Mouse (Mus musculus) heart, postnatal 25 days (tissue): ENCODE data around the gene Akap2. TPM values are rescaled to one million over a fixed set of nuclear protein-coding genes. Genes with fewer than 3 reads are reported as not detected.

Source experiments
- DNase-seq: peaks from one replicate; pipeline ENCODE4 v3.0.0; 2022; ENCODE audit warnings: low spot score
- intact Hi-C: fragments of 180-260 bp; cut with DNase I; formaldehyde crosslinking; loops from one replicate; pipeline ENCODE4 v1.15.1; 2025
- total RNA-seq, 2 experiments: library from RNA; stranded (reverse); gene quantifications; 2 replicates each; pipeline ENCODE4 v1.2.3; 2021

Akap2 gene
- total RNA-seq, 2 experiments from 2014 or later = 84.4 to 96.1 TPM

DNA sequence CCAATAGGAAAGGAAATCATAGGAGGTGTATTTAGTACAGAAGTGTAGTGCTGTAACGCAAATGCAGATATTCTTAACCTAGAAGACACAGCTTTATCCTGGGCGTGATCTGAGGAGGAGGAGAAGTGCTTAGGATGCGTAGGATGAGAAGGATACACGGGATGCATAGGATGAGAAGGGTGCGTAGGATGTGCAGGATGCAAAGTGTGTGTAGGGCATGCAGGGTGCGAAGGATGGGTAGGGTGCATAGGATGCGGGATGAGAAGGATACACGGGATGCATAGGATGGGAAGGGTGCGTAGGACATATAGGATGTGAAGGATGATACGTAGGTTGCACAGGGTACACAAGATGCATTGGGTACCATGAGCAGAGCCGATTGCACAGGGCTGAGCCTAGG lies 20.5 kb upstream of the Akap2 start:
- intact Hi-C loops = no loop called here
- no peak for DNase-seq

- intact Hi-C loops = no loop called here
- DNase-seq = no peak
These were observed 19.4 kb upstream of the Akap2 start for GRCm38 (mm10) chr4:57697918-57698611.

- DNase-seq = no peak
These were observed 15.9 kb upstream of the Akap2 start for GRCm38 (mm10) chr4:57701576-57701975.

DNA sequence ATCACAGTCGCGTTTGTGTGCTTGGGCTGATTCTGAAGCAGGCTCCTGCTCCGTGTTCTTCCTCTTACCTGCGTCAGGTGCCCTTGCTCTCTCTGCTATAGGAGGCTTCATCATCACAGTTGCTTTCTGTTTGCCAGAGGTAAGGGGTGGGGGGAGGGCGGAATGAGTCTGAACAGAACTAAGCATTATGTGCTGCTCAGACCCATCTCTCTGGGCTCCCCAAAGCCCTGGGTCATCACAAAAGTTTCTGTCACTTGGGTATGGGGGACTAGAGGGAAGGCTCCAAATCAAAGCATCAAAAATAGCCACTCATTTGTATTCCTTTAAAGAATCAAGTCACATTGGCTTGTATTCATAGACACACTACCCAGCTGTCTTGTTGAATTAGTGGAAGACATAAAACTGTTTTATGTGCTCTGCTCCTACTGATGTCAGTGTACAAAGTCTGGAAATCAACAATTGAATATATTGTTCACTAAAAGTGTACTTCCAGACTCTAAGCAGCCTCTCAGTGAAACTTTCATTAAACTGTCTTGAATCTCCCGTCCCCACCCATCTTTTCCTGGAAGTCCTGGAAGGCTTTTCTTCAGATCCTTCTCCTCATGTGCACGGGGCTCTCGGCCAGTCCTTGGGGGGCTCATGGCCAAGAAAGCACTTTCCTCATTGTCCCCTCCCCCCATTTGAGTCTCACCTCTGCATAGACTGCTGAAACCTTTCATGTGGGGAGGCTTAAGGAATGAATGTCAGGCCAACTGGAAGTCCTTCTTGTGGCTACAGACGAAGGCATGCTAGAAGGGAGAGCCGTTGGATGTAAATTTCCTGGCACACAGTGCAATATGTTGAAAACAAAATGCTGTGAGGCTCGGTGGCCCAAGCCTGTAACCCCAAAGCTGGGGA lies 13.6 kb upstream of the Akap2 start:
- intact Hi-C loops = no loop called here
- DNase-seq = no peak

More at GRCm38 (mm10) chr4:57701576-57701975, 15.9 kb upstream of the Akap2 start:
- intact Hi-C loops = no loop called here

DNA sequence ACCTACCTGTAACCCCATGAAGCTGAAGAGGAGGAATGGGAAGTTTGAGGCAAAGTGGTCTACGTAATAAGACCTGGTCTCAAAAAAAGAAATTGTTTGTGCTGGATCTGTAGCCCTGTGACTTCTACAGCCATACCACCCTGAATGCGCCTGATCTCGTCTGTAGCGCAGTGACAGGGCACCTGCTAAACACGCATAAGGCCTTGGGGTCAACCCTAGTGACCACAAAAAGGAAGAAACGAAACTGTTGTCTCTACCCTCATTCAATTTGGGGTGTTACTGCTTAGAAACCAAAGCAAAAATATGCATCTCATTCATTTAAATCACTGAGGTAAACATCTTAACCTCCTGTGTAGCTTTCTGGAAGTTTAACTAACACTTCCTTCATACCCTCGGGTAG lies 12.9 kb upstream of the Akap2 start:
- no peak for DNase-seq
- intact Hi-C loops = no loop called here

DNA sequence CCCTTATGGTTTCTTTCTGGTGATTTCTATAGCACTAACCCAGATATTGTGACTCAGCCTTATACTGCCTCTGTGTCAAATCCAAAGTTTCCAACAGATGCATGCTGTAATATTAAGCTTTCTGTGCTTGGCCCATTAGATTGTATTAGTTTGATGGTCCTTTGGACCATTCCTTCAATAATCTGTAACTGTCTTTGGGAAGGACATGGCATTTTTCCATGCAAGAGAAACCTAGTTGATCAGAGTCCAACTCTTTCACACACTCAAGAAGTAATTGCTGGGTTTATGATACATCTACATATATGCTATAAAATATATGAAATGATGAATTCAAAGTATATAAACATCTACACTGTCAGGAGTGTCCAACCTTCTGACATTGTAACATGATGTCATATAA lies 1.6 kb upstream of the Akap2 start:
- intact Hi-C loops = no loop called here
- no peak for DNase-seq

DNA sequence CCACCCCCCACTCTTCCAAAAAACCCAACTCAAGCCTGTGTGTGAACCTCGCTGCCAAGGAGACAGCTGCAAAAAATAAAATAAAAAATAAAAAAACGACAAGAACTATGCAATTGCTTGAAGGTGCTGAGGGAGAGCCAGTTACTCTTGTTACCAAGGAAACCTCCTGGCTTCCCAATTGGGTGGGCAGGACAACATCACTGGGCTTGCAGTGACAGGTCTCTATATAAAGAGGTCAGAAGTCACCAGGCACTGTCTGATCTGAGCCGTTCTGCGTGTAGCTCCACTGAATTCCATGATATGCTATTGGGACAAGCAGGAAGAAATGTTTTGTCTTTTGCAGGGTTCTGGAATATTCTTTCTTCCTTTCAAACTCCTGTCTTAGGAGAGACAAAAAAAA lies 722 bp upstream of the Akap2 start:
- intact Hi-C loops = no loop called here
- DNase-seq = no peak

DNA sequence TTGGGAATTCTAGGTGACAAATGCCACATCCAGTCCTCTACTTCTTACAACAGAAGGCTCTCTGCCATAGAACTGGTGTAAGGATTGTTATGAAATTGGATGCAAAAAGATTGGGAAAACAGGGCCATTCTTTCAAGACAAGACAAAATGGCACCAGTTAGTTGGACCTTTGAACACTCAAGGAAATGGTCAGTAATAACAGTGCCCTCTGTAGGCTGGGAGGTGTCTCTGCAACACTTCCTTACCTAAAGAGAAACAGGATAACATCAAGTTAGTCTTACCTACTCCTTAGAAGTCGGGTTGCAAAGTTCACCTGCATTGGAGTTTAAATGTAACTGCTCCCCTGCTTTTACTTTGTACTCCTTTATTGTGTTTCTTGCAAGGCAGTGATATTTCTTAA lies 1.9 kb downstream of the Akap2 start:
- intact Hi-C loops = no loop called here
- DNase-seq = no peak

GRCm38 (mm10) chr4:57720869-57721361 lies 3.5 kb downstream of the Akap2 start:
- intact Hi-C loops = no loop called here

DNA sequence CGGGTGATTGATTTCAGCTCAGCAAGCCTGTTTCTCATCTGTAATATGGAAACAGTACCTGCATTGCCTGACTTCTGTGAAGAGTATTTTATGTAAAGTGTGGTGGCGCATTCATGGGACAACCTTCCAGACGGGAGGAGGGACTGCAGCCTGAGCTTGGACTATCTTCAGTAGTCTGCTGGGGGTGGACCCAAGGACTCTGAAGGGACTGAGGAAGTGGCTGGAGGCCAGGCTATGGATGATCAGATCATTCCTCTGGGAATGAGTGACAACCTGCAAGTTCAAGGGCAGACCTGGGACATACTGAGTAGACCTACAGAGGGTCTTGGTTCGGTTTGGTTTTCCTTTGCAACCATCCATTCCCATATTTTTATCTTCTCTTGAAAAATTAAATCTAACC lies 4.8 kb downstream of the Akap2 start:
- intact Hi-C loops = no loop called here
- no peak for DNase-seq

More at GRCm38 (mm10) chr4:57720869-57721361, 3.5 kb downstream of the Akap2 start:
- no peak for DNase-seq

DNA sequence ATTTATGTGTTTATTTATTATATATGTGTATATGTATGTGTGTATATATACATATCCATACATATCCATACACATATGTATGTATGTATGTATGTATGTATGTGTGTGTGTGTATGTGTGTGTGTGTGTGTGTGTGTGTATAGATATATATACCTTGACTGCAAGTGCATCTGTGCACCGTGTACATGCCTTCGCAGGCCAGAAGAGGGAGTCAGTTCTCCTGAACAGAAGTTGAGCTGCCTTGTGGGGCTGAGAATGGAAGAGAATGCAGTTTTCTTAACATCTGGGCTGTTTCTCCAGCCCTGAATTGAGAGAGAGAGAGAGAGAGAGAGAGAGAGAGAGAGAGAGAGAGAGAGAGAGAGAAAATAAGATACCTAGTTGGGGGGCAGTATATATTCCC lies 6.2 kb downstream of the Akap2 start:
- intact Hi-C loops = no loop called here
- DNase-seq = no peak

DNA sequence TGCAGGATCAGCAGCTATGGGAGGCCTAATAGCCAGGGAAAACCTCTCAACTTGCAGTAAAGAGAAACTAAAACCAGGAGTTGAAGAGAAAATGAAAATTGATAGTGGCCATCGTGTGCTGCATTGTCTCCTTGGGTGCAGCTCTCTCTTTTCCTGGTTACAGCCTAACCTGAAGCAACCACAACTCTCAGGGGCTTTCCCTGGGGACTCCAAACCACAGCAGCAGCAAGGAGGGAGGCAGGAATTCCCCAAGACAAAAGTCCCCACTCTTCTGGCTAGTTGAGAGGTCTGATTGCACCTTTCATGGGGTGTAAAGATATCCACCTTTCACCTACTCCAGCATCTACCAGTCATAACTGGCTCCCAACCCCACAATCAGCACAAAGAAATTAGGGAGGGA lies 8.1 kb downstream of the Akap2 start:
- no peak for DNase-seq
- intact Hi-C loops = no loop called here

GRCm38 (mm10) chr4:57728611-57729183 lies 11.2 kb downstream of the Akap2 start:
- intact Hi-C loops = no loop called here
- no peak for DNase-seq

DNA sequence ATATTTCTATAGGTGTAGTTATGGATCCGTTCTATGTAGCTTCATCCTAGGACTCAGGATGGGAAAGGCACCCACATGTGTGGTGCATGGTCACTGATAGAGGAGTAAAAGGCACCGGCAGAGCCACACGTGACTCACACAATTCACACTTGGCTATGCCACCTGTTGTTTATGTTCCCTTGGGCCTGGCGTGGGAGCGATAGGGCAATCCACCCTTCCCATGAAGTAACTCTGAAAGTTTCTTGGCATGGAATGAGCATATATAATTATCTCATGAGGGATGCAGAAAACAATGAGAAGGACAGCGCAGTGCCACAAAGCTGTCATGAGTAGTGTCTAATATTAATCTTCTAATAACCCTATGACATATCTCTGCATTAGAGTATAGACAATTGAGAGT lies 12.6 kb downstream of the Akap2 start:
- intact Hi-C loops = loop anchor here (2.0 kb wide), 1 partner anchor 47 kb away; no protein-coding TSS in a partner anchor
- DNase-seq = no peak

GRCm38 (mm10) chr4:57730801-57731598 lies 13.5 kb downstream of the Akap2 start:
- intact Hi-C loops = loop anchor here (2.0 kb wide), 1 partner anchor 46 kb away; no protein-coding TSS in a partner anchor
- no peak for DNase-seq

DNA sequence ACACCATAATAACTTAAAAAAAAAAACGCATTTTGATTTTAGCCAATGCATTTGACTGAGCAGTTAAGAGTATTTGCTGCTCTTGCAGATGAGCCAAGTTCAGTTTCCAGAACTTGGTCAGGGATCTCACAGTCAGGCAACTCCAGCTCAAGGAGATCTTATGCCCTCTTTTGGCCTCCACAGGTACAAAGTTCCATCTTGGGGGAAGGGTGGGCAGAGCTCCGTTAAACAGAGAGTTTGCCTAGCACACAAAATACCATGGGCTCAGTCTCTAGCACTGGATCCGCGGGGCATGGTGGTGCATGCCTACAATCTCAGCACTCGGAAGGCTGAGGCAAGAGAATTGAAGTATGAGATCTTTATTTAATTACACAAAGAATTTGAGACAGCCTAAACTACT lies 14.9 kb downstream of the Akap2 start:
- no peak for DNase-seq
- intact Hi-C loops = no loop called here

DNA sequence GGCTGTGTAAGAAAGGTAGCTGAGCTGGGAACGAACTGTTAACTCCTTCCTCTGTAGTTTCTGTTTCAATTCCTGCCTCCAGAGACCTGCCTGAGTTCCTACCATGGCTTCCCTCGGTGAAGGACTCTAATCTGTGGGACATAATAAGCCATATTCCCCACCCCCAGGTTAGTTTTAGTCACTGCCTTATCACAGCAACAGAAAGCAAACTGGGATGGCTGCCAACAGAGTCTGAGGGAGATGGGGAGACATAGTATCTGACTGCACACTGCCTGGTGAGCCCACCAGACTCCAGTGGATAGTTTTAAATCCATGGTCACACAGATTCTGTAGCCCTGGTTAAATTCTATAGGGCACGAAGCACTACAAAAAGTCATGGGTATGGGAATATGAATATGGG lies 16.0 kb downstream of the Akap2 start:
- intact Hi-C loops = no loop called here
- DNase-seq = no peak

DNA sequence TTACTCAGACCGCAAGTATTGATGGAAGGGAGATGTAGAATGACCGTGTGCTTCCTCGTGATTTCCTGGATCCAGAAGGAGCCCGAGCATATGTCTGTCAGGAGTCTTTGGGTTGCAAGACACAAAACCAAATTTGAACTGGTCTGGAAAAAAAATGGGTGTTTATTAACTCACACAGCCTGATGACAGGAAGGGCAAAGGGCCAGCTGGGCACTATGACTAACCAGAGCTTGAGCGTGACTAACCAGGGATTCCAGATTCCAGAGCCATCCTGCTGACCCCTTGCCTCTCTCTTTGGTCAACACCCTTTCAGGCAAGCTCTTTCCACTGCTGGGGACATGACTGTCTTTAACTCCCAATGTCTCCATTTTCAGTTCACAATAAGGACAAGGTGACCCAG lies 18.0 kb downstream of the Akap2 start:
- no peak for DNase-seq
- intact Hi-C loops = no loop called here

GRCm38 (mm10) chr4:57738856-57739552 lies 21.5 kb downstream of the Akap2 start:
- DNase-seq = no peak
- intact Hi-C loops = no loop called here
